Mouse (Mus musculus): ENCODE results near the gene Ccdc73.
"Not testable (repeated sequence)": the region's sequence is repeated elsewhere in the genome, so short reads cannot be mapped to it uniquely, and the experiment has no call there.

Ccdc73 gene

GRCm38 (mm10) chr2:104869101-104869500 is 1.5 kb downstream of the Ccdc73 start:
- DNase-seq (ENCODE audit: low spot score), result no peak

GRCm38 (mm10) chr2:104878794-104879193 is 11.2 kb downstream of the Ccdc73 start:
- DNase-seq (ENCODE audit: low spot score), result no peak

- no peak for DNase-seq (ENCODE audit: low spot score)
Measured at GRCm38 (mm10) chr2:104886109-104886508, 18.5 kb downstream of the Ccdc73 start.

- not testable (repeated sequence) for DNase-seq (ENCODE audit: low spot score)
Measured at GRCm38 (mm10) chr2:104887331-104887730, 19.7 kb downstream of the Ccdc73 start.

GRCm38 (mm10) chr2:104887882-104888566 is 20.4 kb downstream of the Ccdc73 start:
- peak; percentile 93 for DNase-seq (ENCODE audit: low spot score)

- DNase-seq (ENCODE audit: low spot score), result no peak
Measured at GRCm38 (mm10) chr2:104899975-104900374, 32.4 kb downstream of the Ccdc73 start.

- no peak for DNase-seq (ENCODE audit: low spot score)
Measured at GRCm38 (mm10) chr2:104915709-104916108, 48.1 kb downstream of the Ccdc73 start.

- DNase-seq (ENCODE audit: low spot score), result no peak
Measured at GRCm38 (mm10) chr2:104964492-104964891, 96.9 kb downstream of the Ccdc73 start.

- no peak for DNase-seq (ENCODE audit: low spot score)
Measured at GRCm38 (mm10) chr2:104981712-104982111, 114.1 kb downstream of the Ccdc73 start.

- no peak for DNase-seq (ENCODE audit: low spot score)
Measured at GRCm38 (mm10) chr2:104985796-104986195, 118.2 kb downstream of the Ccdc73 start.

- no peak for DNase-seq (ENCODE audit: low spot score)
Measured at GRCm38 (mm10) chr2:104988974-104989373, 121.4 kb downstream of the Ccdc73 start.

GRCm38 (mm10) chr2:104994436-104994835 is 126.8 kb downstream of the Ccdc73 start:
- DNase-seq (ENCODE audit: low spot score), result no peak

GRCm38 (mm10) chr2:104996201-104996600 is 128.6 kb downstream of the Ccdc73 start:
- DNase-seq (ENCODE audit: low spot score), result no peak

- DNase-seq (ENCODE audit: low spot score), result no peak
Measured at GRCm38 (mm10) chr2:105007236-105007635, 139.6 kb downstream of the Ccdc73 start.

GRCm38 (mm10) chr2:105016192-105016966 is 148.8 kb downstream of the Ccdc73 start:
- no peak for DNase-seq (ENCODE audit: low spot score)

GRCm38 (mm10) chr2:105016967-105017287 is 149.3 kb downstream of the Ccdc73 start, which contains the start of gene Eif3m:
Gene Eif3m, minus strand, starts transcription at chr2:105017080.
- peak; percentile 95 for DNase-seq (ENCODE audit: low spot score)

- no peak for DNase-seq (ENCODE audit: low spot score)
Measured at GRCm38 (mm10) chr2:105017802-105018201, 150.2 kb downstream of the Ccdc73 start.

GRCm38 (mm10) chr2:105019457-105019856 is 151.9 kb downstream of the Ccdc73 start:
- no peak for DNase-seq (ENCODE audit: low spot score)

GRCm38 (mm10) chr2:105021256-105021655 is 153.7 kb downstream of the Ccdc73 start:
- peak; percentile 35 for DNase-seq (ENCODE audit: low spot score)

- DNase-seq (ENCODE audit: low spot score), result no peak
Measured at GRCm38 (mm10) chr2:105021836-105022235, 154.2 kb downstream of the Ccdc73 start.

- no peak for DNase-seq (ENCODE audit: low spot score)
Measured at GRCm38 (mm10) chr2:105023031-105023615, 155.5 kb downstream of the Ccdc73 start.

GRCm38 (mm10) chr2:105023815-105024214 is 156.2 kb downstream of the Ccdc73 start:
- DNase-seq (ENCODE audit: low spot score), result no peak

GRCm38 (mm10) chr2:105025610-105026009 is 158.0 kb downstream of the Ccdc73 start:
- DNase-seq (ENCODE audit: low spot score), result not testable (repeated sequence)

Measured in adipocyte (in vitro differentiated cells).